8 mouse cellular contexts compared by ENCODE assay signal in the genomic region with DNA sequence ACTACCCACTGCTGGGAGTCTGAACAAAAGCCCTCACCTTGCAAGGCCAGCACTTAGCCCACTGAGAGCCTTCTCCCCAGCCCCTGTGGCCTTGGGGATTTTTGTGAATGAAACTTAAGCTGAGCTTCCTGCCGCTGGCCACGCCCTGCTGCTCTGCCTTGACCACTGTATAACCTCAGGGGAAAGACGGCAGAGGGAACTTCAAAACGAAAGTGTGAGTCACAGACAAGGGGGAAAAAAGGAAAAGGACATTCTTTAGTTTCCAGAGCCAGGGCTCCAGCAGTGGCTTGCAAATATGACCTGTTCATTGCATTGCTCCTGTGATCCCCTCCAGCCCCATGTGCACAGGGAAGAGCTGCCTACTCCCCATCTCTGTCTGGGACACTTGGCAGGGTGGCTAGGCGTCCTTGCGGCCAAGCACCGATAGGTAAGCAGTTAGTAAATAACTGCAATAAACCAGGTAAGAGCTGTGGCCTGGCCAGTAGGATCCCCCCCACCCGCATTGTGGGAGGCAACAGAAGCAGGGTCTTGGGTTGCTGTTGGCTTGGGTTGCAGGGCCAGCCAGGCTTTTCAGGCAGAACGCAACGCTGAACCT.
DNase-seq lines count a peak whose midpoint lies in the region; ATAC-seq and TF ChIP-seq lines count a peak whose summit lies in the region.

No protein-coding gene starts in this region.

- peaks cover 21% of the 10 kb centered on the region for H3K4me1 ChIP-seq in embryonic facial prominence, embryonic 15.5 days
- peaks cover 50% of the 10 kb centered on the region for H3K4me1 ChIP-seq in limb, embryonic 10.5 days

- in situ Hi-C loops in Patski (cut with MboI; ENCODE audit: low pct_unique_long_range_greater_than_20kb): loop anchor here (5.0 kb wide), 1 partner anchor 132 kb away; no protein-coding TSS in a partner anchor

- DNase-seq in A20 (ENCODE audit: low read depth, low spot score) (peak; percentile 70), Patski (ENCODE audit: low read depth, low spot score) (peak; percentile 66)
- DNase-seq in heart, postnatal 4 days: peak; percentile 69
- DNase-seq in limb, embryonic 10.5 days (ENCODE audit: low spot score): peak; percentile 43
- DNase-seq in mesoderm, embryonic 11.5 days (ENCODE audit: low read depth, low spot score): peak; percentile 25
- no peak for DNase-seq in frontal cortex, postnatal 10 days (ENCODE audit: low spot score in 2 of 2)
- no peak for DNase-seq in testis, postnatal 10 days (ENCODE audit: low spot score)

- no peaks in the 10 kb centered on the region for H3K36me3 ChIP-seq in embryonic facial prominence, embryonic 15.5 days
- H3K36me3 ChIP-seq in limb, embryonic 10.5 days: no peaks in the 10 kb centered on the region

- no peaks in the 10 kb centered on the region for H3K9me3 ChIP-seq in embryonic facial prominence, embryonic 15.5 days (replicated peaks)
- H3K9me3 ChIP-seq in limb, embryonic 10.5 days (replicated peaks): no peaks in the 10 kb centered on the region

- POLR2A ChIA-PET in Patski (lab: Charles Lee): interaction anchor here (0.8 to 2.4 kb wide), 3 partner anchors 38 to 171 kb away, joined by 3 to 21 read pairs (median 5); a partner anchor contains a TSS

- WGBS in embryonic facial prominence, embryonic 15.5 days: 32% methylated on average over 10 of the region's 10 CpGs
- WGBS in limb, embryonic 10.5 days: 34% methylated on average over 10 of the region's 10 CpGs

- CTCF ChIA-PET in Patski (lab: Charles Lee): interaction anchor here (1.4 kb wide), 2 partner anchors 9 to 173 kb away, joined by 4 to 8 read pairs; no protein-coding TSS in a partner anchor

- no peak for ATAC-seq in Patski
- ATAC-seq in embryonic facial prominence, embryonic 15.5 days (ENCODE audit: insufficient number of reproducible peaks, low FRiP score, low TSS enrichment, low read depth): no peak

- no peak for TF ChIP-seq CTCF in Patski (IDR thresholded peaks at IDR 0.05)

- no peaks in the 10 kb centered on the region for H3K27me3 ChIP-seq in Patski
- no peaks in the 10 kb centered on the region for H3K27me3 ChIP-seq in embryonic facial prominence, embryonic 15.5 days
- H3K27me3 ChIP-seq in limb, embryonic 10.5 days (ENCODE audit: low read depth, poor library complexity, severe bottlenecking): no peaks in the 10 kb centered on the region

- no peak overlapping the region for H3K4me3 ChIP-seq in embryonic facial prominence, embryonic 15.5 days (replicated peaks)
- 0 out of 2 replicates have a peak overlapping the region, but pooled peaks have one; percentile 4 for H3K4me3 ChIP-seq in limb, embryonic 10.5 days

- peak overlapping the region; percentile 82 for H3K27ac ChIP-seq in embryonic facial prominence, embryonic 15.5 days (replicated peaks)
- H3K27ac ChIP-seq in limb, embryonic 10.5 days: peak overlapping the region; percentile 78

- no peak overlapping the region for H3K9ac ChIP-seq in embryonic facial prominence, embryonic 15.5 days

- peak overlapping the region; percentile 35 for H3K4me2 ChIP-seq in embryonic facial prominence, embryonic 15.5 days (replicated peaks)

Comparison
In these comparisons a context has a peak if more than half of its experiments do, and no peak if none do; other contexts are left out.
1. DNase-seq: peak in A20 (single experiment), Patski (single experiment), heart, postnatal 4 days (single experiment), limb, embryonic 10.5 days (single experiment) and mesoderm, embryonic 11.5 days (single experiment); none in frontal cortex, postnatal 10 days (0 of 2) and testis, postnatal 10 days (single experiment).